Mouse (Mus musculus): ENCODE data around the gene Llgl2. TPM values are rescaled to one million over a fixed set of nuclear protein-coding genes. Genes with fewer than 3 reads are reported as not detected.
A peak's percentile ranks its signal among the peaks of the same experiment; 100 is the strongest.

The Llgl2 gene
- total and polyA plus RNA-seq, 2 experiments from 2014 or later, result 14.1 to 49.8 TPM

DNA sequence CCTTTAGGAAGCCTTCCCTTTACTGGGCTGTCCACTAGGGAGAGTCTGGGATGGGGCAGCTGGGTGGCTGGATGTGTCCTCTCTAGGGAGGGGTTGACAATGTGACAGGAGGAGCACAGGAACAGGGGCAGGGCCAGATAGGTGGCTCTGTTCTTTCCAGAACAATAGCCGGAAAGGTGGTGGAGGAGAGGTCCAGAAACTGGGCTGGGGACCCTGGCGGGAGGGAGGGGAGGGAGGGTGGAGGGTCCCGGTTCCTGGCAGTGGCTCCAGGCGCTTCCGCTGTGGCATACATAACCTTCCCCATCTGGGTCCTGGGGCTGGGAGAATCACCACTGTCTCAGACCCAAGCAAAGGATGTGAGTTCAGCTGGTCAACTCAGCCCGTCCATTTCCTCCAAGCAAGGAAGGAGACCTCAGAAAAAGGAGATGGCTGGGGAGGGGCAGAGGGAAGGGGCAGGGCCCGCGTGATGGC is 14.5 kb upstream of the Llgl2 start:
- 0 out of 2 replicates have a peak, but pooled peaks have one; percentile 55 for TF ChIP-seq EP300 (IDR thresholded peaks at IDR 0.05; ENCODE audit: low read depth)
- peak; percentile 5; the same call in 1 of the 2 replicates for TF ChIP-seq CTCF (IDR thresholded peaks at IDR 0.05; ENCODE audit: low read depth)
- peak overlapping the region; percentile 98 for H3K4me2 ChIP-seq (ENCODE audit: low read depth, low read length)
- no peaks in the 10 kb centered on the region for H3K27me3 ChIP-seq (ENCODE audit: control insufficient read depth, insufficient read depth, low read length)
- H3K9me3 ChIP-seq (replicated peaks; ENCODE audit: control insufficient read depth, low read length), result no peaks in the 10 kb centered on the region
- peak overlapping the region; percentile 65 for H3K4me3 ChIP-seq (ENCODE audit: low read depth, low read length)
- ATAC-seq (ENCODE audit: insufficient read depth, low read depth), result peak; percentile 28
- peaks cover 31% of the 10 kb centered on the region for H3K36me3 ChIP-seq (replicated peaks; ENCODE audit: control insufficient read depth, insufficient read depth, low read length)
- H3K9ac ChIP-seq (replicated peaks; ENCODE audit: low read depth, low read length), result peak overlapping the region; percentile 77
- peak; percentile 75 for DNase-seq (ENCODE audit: low spot score)
- peaks cover 47% of the 10 kb centered on the region for H3K4me1 ChIP-seq (ENCODE audit: control insufficient read depth, insufficient read depth)
- H3K27ac ChIP-seq (ENCODE audit: low read depth), result peak overlapping the region; percentile 91
- WGBS, result 26% methylated on average over 8 of the region's 8 CpGs

GRCm38 (mm10) chr11:115810377-115810776 is 13.5 kb upstream of the Llgl2 start:
- peak overlapping the region; percentile 65 for H3K4me3 ChIP-seq (ENCODE audit: low read depth, low read length)
- TF ChIP-seq CTCF (IDR thresholded peaks at IDR 0.05; ENCODE audit: low read depth) (no peak), EP300 (IDR thresholded peaks at IDR 0.05; ENCODE audit: low read depth) (no peak)
- H3K9me3 ChIP-seq (replicated peaks; ENCODE audit: control insufficient read depth, low read length), result no peaks in the 10 kb centered on the region
- H3K36me3 ChIP-seq (replicated peaks; ENCODE audit: control insufficient read depth, insufficient read depth, low read length), result peaks cover 21% of the 10 kb centered on the region
- peak overlapping the region; percentile 91 for H3K27ac ChIP-seq (ENCODE audit: low read depth)
- ATAC-seq (ENCODE audit: insufficient read depth, low read depth) (peak; percentile 7; the same call in 1 of the 2 replicates), DNase-seq (ENCODE audit: low spot score) (peak; percentile 87)
- H3K27me3 ChIP-seq (ENCODE audit: control insufficient read depth, insufficient read depth, low read length), result no peaks in the 10 kb centered on the region
- peak overlapping the region; percentile 77 for H3K9ac ChIP-seq (replicated peaks; ENCODE audit: low read depth, low read length)
- peak overlapping the region; percentile 98 for H3K4me2 ChIP-seq (ENCODE audit: low read depth, low read length)
- 8% methylated on average over 14 of the region's 14 CpGs for WGBS
- H3K4me1 ChIP-seq (ENCODE audit: control insufficient read depth, insufficient read depth), result peaks cover 52% of the 10 kb centered on the region

- WGBS, result 45% methylated on average over 20 of the region's 20 CpGs
- peak overlapping the region; percentile 98 for H3K4me2 ChIP-seq (ENCODE audit: low read depth, low read length)
- peak overlapping the region; percentile 91 for H3K27ac ChIP-seq (ENCODE audit: low read depth)
- ATAC-seq (ENCODE audit: insufficient read depth, low read depth), result no peak
- H3K4me3 ChIP-seq (ENCODE audit: low read depth, low read length), result peak overlapping the region; percentile 65
- peaks cover 55% of the 10 kb centered on the region for H3K4me1 ChIP-seq (ENCODE audit: control insufficient read depth, insufficient read depth)
- H3K36me3 ChIP-seq (replicated peaks; ENCODE audit: control insufficient read depth, insufficient read depth, low read length), result peaks cover 12% of the 10 kb centered on the region
- H3K9me3 ChIP-seq (replicated peaks; ENCODE audit: control insufficient read depth, low read length), result no peaks in the 10 kb centered on the region
- H3K9ac ChIP-seq (replicated peaks; ENCODE audit: low read depth, low read length), result peak overlapping the region; percentile 77
- DNase-seq (ENCODE audit: low spot score), result no peak
- no peaks in the 10 kb centered on the region for H3K27me3 ChIP-seq (ENCODE audit: control insufficient read depth, insufficient read depth, low read length)
- TF ChIP-seq CTCF (IDR thresholded peaks at IDR 0.05; ENCODE audit: low read depth), result no peak
- TF ChIP-seq EP300 (IDR thresholded peaks at IDR 0.05; ENCODE audit: low read depth), result no peak
Measured at GRCm38 (mm10) chr11:115811381-115812093, 12.3 kb upstream of the Llgl2 start.

- H3K36me3 ChIP-seq (replicated peaks; ENCODE audit: control insufficient read depth, insufficient read depth, low read length), result peaks cover 9% of the 10 kb centered on the region
- TF ChIP-seq EP300 (IDR thresholded peaks at IDR 0.05; ENCODE audit: low read depth) (no peak), CTCF (IDR thresholded peaks at IDR 0.05; ENCODE audit: low read depth) (no peak)
- DNase-seq (ENCODE audit: low spot score) (no peak), ATAC-seq (ENCODE audit: insufficient read depth, low read depth) (no peak)
- peak overlapping the region; percentile 65 for H3K4me3 ChIP-seq (ENCODE audit: low read depth, low read length)
- peak overlapping the region; percentile 91 for H3K27ac ChIP-seq (ENCODE audit: low read depth)
- no peaks in the 10 kb centered on the region for H3K27me3 ChIP-seq (ENCODE audit: control insufficient read depth, insufficient read depth, low read length)
- peak overlapping the region; percentile 77 for H3K9ac ChIP-seq (replicated peaks; ENCODE audit: low read depth, low read length)
- peak overlapping the region; percentile 98 for H3K4me2 ChIP-seq (ENCODE audit: low read depth, low read length)
- no peaks in the 10 kb centered on the region for H3K9me3 ChIP-seq (replicated peaks; ENCODE audit: control insufficient read depth, low read length)
- 4% methylated on average over 7 of the region's 7 CpGs for WGBS
- peaks cover 52% of the 10 kb centered on the region for H3K4me1 ChIP-seq (ENCODE audit: control insufficient read depth, insufficient read depth)
Measured at GRCm38 (mm10) chr11:115812095-115812494, 11.8 kb upstream of the Llgl2 start.

DNA sequence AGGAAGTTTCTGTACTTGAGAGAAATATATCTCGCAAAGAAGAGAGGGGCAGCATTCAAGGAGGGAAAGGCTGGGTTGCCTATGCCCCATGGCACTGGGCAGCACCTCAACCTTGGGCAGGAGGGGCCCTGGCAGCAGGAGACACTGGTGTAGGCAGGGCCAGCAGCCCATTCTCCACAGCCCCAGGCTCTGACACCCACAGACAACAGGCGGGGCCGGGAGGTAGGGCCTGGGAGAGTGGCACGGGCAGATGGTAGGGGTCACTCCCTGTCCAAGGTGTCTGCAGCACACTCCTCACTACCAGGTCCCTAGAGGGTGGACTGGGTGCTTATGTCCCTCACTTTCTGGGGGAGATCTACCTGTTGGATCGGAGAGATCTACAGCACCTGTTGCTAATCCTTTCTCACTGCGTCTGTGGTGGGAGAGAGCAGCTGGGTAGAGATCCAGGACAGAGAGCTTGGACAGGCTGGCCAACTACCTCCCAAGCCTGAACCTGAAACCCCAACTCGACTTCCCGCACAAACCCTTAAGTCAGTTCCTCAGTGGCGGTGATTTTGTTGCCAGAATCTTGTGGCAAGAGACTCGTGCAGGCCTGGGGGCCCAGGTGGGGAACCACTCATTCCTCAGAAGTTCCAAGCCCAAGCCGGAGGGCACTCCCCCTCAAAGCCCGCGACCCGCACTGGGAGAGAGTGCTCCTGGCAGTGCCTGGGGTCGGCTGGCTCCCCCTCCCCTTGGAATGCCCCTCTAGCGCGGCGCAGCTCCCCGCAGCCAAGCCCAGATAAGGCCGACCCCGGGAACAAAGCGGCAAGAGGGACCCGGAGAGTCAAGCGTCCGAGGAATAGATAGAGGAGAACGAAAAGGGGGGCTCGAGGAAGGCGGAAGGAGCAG is 11.1 kb upstream of the Llgl2 start:
- no peaks in the 10 kb centered on the region for H3K27me3 ChIP-seq (ENCODE audit: control insufficient read depth, insufficient read depth, low read length)
- no peak for ATAC-seq (ENCODE audit: insufficient read depth, low read depth)
- H3K4me3 ChIP-seq (ENCODE audit: low read depth, low read length), result peak overlapping the region; percentile 65
- H3K36me3 ChIP-seq (replicated peaks; ENCODE audit: control insufficient read depth, insufficient read depth, low read length), result 0 out of 2 replicates have a peak, but pooled peaks cover 4% of the 10 kb centered on the region
- H3K4me2 ChIP-seq (ENCODE audit: low read depth, low read length), result peak overlapping the region; percentile 98
- 2% methylated on average over 27 of the region's 28 CpGs for WGBS
- H3K9me3 ChIP-seq (replicated peaks; ENCODE audit: control insufficient read depth, low read length), result no peaks in the 10 kb centered on the region
- peak; percentile 33 for DNase-seq (ENCODE audit: low spot score)
- H3K4me1 ChIP-seq (ENCODE audit: control insufficient read depth, insufficient read depth), result peaks cover 50% of the 10 kb centered on the region
- H3K9ac ChIP-seq (replicated peaks; ENCODE audit: low read depth, low read length), result peak overlapping the region; percentile 77
- no peak for TF ChIP-seq EP300 (IDR thresholded peaks at IDR 0.05; ENCODE audit: low read depth)
- no peak for TF ChIP-seq CTCF (IDR thresholded peaks at IDR 0.05; ENCODE audit: low read depth)
- peak overlapping the region; percentile 91 for H3K27ac ChIP-seq (ENCODE audit: low read depth)
